Mouse (Mus musculus) kidney, postnatal 14 days (tissue): ENCODE measurements around the gene Mpzl2.
A peak's percentile ranks its signal among the peaks of the same experiment; 100 is the strongest.

Experiments used
- DNase-seq: peaks from one replicate; pipeline ENCODE4 v3.0.0; 2022; ENCODE audit warnings: mixed read lengths

Mpzl2 gene

GRCm38 (mm10) chr9:45039499-45039898, at the start of gene Mpzl2:
Gene Mpzl2 (plus strand): TSS chr9:45039799.
- DNase-seq: no peak

- DNase-seq: no peak
Measured at GRCm38 (mm10) chr9:44991821-44992220, 47.8 kb upstream of the Mpzl2 start.

GRCm38 (mm10) chr9:44992271-44992670, 47.3 kb upstream of the Mpzl2 start:
- DNase-seq: no peak

GRCm38 (mm10) chr9:44993268-44993667, 46.3 kb upstream of the Mpzl2 start:
- DNase-seq: no peak

DNA sequence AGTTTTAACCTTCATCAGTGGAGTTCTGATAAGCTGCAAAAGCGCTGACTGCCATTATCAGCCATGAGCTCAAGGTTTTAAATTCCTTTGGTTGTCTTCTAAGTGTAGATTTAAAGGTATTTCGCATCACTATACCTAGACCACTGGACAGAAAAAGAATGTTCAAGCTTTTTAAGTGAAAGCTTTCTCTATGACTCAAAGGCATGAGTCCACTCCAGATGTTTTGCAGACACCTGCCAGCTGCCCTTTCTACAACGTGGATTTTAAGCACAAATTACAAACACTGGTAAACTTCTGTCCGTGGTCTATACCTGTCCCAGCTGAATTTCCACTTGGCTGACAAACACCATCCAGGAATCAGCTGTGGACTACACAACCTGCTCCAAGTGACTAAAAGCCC, 44.6 kb upstream of the Mpzl2 start:
- DNase-seq: no peak

DNA sequence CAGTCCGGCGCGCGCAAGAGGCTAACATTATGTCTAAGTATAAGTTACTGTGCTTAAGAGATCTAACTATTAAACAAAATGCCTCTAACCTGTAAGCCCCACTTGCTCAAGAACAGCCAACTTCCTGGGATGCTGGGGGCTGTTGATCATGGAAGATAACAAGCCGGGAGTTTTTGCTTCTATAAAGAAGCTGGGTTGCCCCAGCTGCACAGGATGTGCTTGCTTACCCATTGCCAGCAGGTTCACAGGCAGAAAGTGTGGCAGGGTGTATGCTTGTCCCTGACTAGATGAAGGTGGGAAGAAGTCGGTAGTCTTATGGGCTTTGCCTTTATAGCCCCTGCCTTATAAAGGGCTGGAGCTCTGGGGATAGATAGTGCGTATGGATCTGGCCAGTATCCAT, 43.0 kb upstream of the Mpzl2 start:
- DNase-seq: no peak

DNA sequence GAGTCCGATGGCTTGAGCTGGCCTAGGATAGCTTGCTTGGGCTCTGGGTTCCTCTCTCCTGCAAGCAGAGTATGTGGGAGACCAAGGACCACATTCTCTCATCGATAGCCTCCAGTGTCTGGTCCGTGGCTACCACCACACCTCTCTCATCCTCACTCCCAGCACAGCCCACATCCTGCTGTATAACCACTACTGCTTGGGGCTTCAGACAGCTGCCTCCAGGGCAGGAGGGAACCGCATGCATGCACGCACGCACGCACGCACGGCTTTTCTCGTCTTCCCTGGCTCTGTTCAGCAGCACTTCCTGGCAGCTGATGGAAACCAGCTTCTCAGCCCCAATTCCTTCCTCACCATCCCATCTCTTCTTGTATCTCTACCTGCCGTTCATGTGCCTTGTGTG, 41.5 kb upstream of the Mpzl2 start:
- DNase-seq: no peak

DNA sequence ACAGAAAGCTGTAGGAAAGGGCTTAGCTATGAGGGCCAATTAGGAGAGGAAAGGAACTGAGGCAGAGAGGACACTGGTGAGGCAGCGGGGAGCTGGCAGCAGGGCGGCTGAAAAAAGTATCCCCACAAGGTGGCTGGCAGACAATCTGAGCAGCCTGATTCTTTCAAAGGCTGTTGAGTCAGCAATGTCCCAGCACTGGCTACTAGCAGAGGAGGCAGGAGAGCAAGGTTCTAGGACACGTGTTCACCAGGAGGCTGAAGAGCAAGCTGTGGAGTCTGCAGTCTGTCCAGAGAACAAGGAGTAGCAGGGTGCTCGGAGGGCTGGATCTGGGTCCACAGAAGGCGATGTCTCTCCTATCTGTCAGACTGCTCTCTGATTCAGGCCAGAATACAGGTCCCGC, 40.4 kb upstream of the Mpzl2 start:
- DNase-seq: peak; percentile 55

DNA sequence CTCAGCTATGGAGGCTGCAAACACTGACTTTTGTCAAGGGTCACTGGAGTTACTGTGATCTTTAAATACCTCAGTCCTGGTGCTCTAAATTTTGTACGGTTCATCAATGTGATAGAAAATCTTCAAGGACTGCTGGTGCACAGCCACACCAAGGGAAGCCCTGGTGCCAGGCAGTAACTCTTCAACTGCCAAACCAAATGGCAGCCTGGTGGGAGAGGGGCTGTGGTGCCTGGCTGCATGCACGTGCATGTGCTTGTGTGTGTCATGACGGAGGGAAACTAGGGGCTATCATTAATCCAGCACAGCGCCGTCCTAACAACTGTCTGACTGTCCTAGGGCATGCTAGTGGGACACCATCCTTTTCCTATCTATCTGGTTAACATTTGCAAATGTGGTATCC, 39.8 kb upstream of the Mpzl2 start:
- DNase-seq: no peak

- no peak for DNase-seq
Measured at GRCm38 (mm10) chr9:45000249-45000648, 39.4 kb upstream of the Mpzl2 start.

DNA sequence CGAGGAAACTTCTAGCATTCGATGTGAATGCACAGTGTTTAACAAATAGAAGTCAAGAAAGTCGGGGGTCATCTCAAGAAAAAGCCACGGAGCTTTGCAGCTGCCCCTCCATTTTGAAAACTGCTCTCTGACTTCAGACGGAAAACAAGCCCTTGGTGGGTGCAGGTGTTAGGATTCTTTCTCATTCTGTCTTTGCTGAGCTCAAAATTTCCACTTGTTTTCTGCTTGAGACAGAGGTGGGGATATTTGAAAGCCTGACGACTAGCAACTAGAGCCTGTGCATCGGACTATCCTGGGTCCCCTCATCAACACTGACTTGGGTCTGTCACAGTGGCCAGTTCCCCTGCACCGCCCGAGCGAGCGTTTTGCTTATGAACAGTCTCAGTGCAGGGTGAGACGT, 32.2 kb upstream of the Mpzl2 start:
- no peak for DNase-seq

- DNase-seq: no peak
Measured at GRCm38 (mm10) chr9:45008342-45008741, 31.3 kb upstream of the Mpzl2 start.

DNA sequence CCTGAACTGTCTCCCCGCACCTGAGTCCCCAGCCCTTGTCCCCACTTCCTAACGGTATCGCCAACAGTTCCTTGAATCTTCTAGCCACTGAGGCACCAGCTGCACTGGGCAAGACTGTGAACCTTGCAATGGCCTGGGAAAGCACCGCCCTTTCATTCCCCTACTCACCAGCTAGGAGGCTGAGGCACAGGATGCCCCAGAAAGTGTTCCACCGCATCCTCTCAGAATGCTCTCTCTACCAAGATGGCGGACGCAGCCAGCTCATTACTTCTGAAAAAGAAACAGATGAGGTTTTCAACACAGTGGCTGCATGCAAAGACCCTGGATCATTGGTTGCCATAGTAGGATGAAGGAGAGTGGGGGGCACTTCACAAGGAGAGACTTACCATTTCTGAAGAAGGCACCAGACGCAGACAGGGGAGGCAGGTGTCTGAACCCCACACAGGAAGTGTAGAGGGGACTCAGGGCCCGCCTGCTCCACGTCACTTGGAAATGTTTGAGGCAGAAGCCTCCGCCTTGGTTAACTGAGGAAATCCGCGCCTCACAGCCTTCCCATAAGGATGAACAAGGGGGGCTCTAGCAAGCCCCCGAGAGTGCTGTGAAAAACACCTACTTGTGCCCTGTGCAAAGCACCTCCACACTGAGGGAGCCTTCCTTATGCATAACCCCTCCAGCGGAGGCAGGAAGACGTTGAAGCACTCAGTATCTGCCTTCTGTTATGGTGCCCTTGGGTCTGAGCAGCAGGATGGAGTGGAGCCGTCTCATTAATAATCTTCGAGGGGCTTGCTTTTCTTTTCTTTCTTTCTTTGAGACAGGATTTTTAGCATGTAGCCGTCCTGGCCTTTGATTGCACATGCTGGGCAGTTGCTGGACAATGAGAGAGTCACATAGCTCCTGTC, 30.2 kb upstream of the Mpzl2 start, which contains the start of gene Cd3e:
Cd3e (minus strand) TSS at position 448 of the 899 bp plus-strand sequence.
- no peak for DNase-seq

- no peak for DNase-seq
Measured at GRCm38 (mm10) chr9:45010461-45010860, 29.1 kb upstream of the Mpzl2 start.

DNA sequence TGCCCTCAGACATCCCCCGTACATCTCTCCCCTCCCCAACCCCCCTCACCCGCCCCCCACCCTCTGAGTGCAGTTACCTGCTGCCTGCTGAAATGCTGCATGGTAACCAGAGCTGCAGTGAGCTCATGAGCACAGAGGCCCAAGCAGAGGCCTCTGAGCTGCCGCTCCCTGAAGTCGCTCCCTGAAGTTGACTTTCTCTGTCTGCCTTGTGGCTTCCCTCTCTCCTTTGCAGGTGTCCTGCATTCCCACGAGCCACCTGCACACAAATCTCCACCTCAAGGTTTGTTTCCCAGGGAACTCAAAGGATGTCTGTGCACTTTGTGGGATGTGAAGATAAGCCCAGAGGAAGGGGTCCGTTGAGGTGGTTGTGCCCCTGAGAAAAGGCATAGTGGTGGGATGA, 28.3 kb upstream of the Mpzl2 start:
- no peak for DNase-seq

- DNase-seq: no peak
Measured at GRCm38 (mm10) chr9:45014879-45015278, 24.7 kb upstream of the Mpzl2 start.

GRCm38 (mm10) chr9:45015841-45016240, 23.8 kb upstream of the Mpzl2 start:
- no peak for DNase-seq

- no peak for DNase-seq
Measured at GRCm38 (mm10) chr9:45018031-45018430, 21.6 kb upstream of the Mpzl2 start.

- peak; percentile 73 for DNase-seq
Measured at GRCm38 (mm10) chr9:45022800-45023199, 16.8 kb upstream of the Mpzl2 start.

DNA sequence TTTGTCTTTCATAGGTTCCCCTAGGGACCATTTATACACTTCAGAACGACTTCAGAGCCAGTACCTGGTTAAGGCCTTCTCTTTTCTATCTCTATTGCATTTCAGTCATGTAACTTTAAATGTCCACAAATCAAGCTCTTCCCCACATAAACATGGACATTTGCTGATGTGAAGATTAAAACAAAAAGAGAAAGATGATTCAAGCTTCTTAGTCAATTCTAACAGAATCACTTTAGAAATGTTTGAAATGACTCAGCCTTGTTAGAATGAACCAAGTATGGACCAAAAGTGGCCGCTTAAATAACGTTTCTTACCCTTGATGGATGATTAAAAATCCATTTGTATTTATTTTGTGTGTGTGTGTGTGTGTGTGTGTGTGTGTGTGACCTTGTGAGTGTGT, 16.0 kb upstream of the Mpzl2 start:
- DNase-seq: no peak

- no peak for DNase-seq
Measured at GRCm38 (mm10) chr9:45024187-45024586, 15.4 kb upstream of the Mpzl2 start.

DNA sequence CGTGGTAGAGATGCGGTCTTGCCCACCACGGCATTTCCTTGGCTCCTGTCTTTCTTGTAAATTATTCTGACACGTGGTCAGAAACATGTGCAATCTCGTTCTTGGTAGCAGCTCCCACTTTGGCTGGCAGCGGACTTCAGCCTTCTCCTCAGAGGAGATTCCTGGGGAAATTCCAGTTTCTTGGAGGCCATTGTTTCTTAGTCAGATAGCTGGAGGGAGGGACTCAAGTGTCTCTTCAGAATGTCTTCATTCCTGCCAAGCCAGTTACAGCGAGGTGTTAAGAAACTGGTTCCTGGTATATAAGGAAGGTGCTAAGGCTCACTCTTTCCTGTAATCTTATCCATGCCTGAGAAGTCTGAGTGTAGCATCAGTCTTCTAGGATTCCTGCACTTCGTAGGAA, 12.2 kb upstream of the Mpzl2 start:
- no peak for DNase-seq

- no peak for DNase-seq
Measured at GRCm38 (mm10) chr9:45030341-45030740, 9.3 kb upstream of the Mpzl2 start.

- DNase-seq: no peak
Measured at GRCm38 (mm10) chr9:45032261-45032660, 7.3 kb upstream of the Mpzl2 start.

DNA sequence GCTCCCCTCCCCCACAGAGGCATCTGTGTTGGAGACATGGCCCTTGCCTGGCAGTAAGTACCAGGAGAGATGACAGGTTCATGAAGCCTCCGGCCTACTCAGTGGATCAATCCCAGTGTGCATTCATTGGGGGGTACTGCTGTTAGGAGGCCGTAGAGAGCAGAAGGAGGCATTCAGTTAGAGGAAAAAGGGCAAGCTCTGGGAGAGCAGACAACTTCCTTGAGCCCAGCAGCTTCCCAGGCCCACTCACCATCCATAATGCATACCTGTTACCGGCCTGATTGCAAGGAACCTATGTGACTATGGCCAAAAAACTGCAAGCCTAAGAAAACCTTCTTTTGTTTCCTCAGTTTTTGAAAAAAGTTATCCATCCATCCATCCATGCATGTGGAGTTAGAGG, 5.1 kb upstream of the Mpzl2 start:
- DNase-seq: no peak
